Mouse (Mus musculus) liver, adult 2 months (tissue): ENCODE measurements at regions not wholly inside any gene's neighbourhood (a gene's known extent, or its start where the extent isn't known, plus 50 kb on each side); places are given as distances from the start of the nearest gene placed in this dataset.

Experiments
- DNase-seq: peaks from one replicate; pipeline ENCODE4 v3.0.0-alpha.2; 2011; ENCODE audit warnings: low read depth, low spot score; ENCODE audit errors: extremely low read depth
- H3K27ac ChIP-seq: fragments of 200-500 bp; replicated peaks from 2 replicates; pipeline ENCODE4 v1.5.1; 2012; ENCODE audit warnings: low read depth, mild to moderate bottlenecking, control low read depth, inconsistent platforms, low read length; ENCODE audit not compliant: insufficient read depth
- H3K27me3 ChIP-seq: fragments of 200-500 bp; 2 replicates; pipeline ENCODE4 v1.6.1; 2012; ENCODE audit warnings: mild to moderate bottlenecking, moderate library complexity, low read length, inconsistent platforms; ENCODE audit not compliant: control insufficient read depth, insufficient read depth
- H3K36me3 ChIP-seq: fragments of 200-500 bp; 2 replicates; pipeline ENCODE4 v1.6.1; 2012; ENCODE audit warnings: low read length, inconsistent platforms; ENCODE audit not compliant: control insufficient read depth, insufficient read depth
- H3K4me1 ChIP-seq: fragments of 200-500 bp; 2 replicates; pipeline ENCODE4 v1.6.1; 2011; ENCODE audit warnings: low read length; ENCODE audit not compliant: control insufficient read depth, insufficient read depth
- H3K4me3 ChIP-seq: fragments of 200-500 bp; 2 replicates; pipeline ENCODE4 v1.5.1; 2011; ENCODE audit warnings: low read depth, mild to moderate bottlenecking, control low read depth, low read length, moderate library complexity; ENCODE audit not compliant: insufficient read depth
- H3K79me2 ChIP-seq: fragments of 200-500 bp; 2 replicates; pipeline ENCODE4 v1.6.1; 2012; ENCODE audit warnings: inconsistent platforms, mild to moderate bottlenecking, low read length, moderate library complexity; ENCODE audit not compliant: control insufficient read depth, insufficient read depth
- H3K9ac ChIP-seq: fragments of 200-500 bp; 2 replicates; pipeline ENCODE4 v1.6.1; 2012; ENCODE audit warnings: low read depth, mild to moderate bottlenecking, control low read depth, inconsistent platforms, low read length
- CTCF ChIP-seq: fragments of 200-500 bp; IDR thresholded peaks from 2 replicates; pipeline ENCODE4 v1.5.1; 2011; ENCODE audit warnings: low read depth, low read length, control low read depth
- POLR2A ChIP-seq: fragments of 200-500 bp; IDR thresholded peaks from 2 replicates; pipeline ENCODE4 v1.6.1; 2011; ENCODE audit warnings: low read length, control low read depth; ENCODE audit not compliant: insufficient read depth; ENCODE audit errors: extremely low read depth
- WGBS: fragments of 180-500 bp; shearing (Covaris S2); methylation state at CpG from one replicate; pipeline ENCODE4 v1.1.7; 2018; 5-methylcytosine and 5-hydroxymethylcytosine counted together

GRCm38 (mm10) chr11:48067072-48067471, 78.3 kb upstream of the Sgcd start:
- Histone ChIP-seq H3K9ac (no peak overlapping the region), H3K27me3 (no peaks in the 10 kb centered on the region), H3K27ac (no peak overlapping the region), H3K36me3 (no peaks in the 10 kb centered on the region), H3K4me3 (no peak overlapping the region), H3K4me1 (no peaks in the 10 kb centered on the region; the same call in 1 of the 2 replicates), H3K79me2 (no peaks in the 10 kb centered on the region)
- no peak for TF ChIP-seq CTCF
- DNase-seq: peak; percentile 9
- WGBS: 43% methylated on average over 3 of the region's 3 CpGs

DNA sequence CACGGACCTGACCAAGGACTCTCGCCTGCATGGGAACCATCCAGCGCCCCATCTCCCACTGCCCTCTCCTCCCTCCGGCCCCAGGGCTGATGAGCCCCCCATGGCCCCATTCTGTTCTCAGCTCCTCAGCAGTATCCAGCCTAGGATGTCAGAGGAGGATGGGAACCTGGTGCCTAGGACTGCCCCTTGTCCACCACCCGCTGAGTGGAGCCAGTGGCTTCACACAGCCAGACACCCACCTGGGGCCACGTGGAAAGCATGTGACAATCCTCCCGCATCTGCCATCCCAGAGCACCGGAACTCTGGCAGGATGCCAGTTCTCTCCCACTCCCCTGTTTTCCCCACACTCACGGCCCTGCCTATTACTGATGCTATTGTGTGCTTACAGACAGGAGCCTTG, 75.0 kb upstream of the Sgcd start:
- Histone ChIP-seq H3K4me3 (no peak overlapping the region), H3K27me3 (no peaks in the 10 kb centered on the region), H3K79me2 (no peaks in the 10 kb centered on the region), H3K4me1 (no peaks in the 10 kb centered on the region), H3K9ac (no peak overlapping the region), H3K36me3 (no peaks in the 10 kb centered on the region), H3K27ac (no peak overlapping the region)
- TF ChIP-seq CTCF (no peak), POLR2A (no peak)
- WGBS: 81% methylated on average over 9 of the region's 9 CpGs
- no peak for DNase-seq

DNA sequence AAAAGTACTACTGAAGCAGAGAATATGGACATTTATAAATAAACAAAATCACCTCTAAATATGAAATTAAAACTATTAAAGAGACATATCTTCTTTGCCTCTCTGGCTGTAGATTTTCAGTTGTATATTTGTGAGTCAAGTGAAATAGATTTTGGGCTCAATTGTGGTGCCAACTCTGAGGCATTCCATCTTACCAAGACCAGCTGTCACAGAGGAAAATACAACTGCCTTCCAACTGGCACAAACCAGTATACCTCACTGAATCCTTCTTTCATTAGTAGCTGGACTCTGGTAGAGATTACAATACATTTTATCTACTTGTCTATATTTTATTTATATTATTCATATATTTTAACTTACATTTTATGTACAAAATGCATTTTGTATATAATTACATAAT, 72.7 kb upstream of the Sgcd start:
- no peak for DNase-seq
- Histone ChIP-seq H3K9ac (no peak overlapping the region), H3K79me2 (no peaks in the 10 kb centered on the region), H3K4me1 (no peaks in the 10 kb centered on the region), H3K36me3 (no peaks in the 10 kb centered on the region), H3K27me3 (no peaks in the 10 kb centered on the region), H3K4me3 (no peak overlapping the region), H3K27ac (no peak overlapping the region)
- TF ChIP-seq POLR2A: no peak
- no peak for TF ChIP-seq CTCF

DNA sequence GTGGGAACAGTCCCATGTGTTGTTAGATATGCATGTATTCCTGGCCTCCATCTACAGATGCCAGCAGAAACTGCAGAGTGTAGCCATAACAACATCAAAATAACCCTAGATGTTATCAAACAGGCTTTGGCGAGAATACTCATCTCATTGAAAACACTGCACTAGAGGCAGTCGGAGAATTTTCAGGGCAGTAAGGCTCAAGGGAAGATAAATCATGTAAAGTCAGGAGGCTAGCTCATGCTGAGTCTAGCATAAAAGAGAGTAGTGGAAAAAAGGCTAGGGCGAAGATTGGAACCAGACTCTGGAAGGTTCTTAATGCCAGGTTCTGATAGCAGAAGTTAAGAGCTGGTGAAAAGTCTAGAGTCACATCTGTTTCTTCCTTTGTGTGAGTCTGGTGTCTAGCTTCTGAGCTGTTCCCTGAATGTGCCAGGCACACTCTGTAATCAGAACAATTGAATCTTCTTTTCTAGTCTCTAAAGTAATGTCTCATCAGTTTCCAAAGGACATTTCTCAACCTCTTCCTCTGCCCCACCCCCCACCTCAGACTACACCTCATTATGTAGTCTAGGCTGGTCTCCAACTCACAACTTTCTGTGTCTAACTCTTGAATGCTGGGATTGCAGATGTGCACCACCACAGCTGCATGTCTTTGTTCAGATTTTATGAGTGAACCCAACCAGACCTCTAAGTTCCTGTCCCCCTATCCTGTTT, 62.5 kb upstream of the Sgcd start:
- Histone ChIP-seq H3K4me3 (no peak overlapping the region), H3K27me3 (no peaks in the 10 kb centered on the region), H3K36me3 (no peaks in the 10 kb centered on the region), H3K4me1 (no peaks in the 10 kb centered on the region), H3K27ac (no peak overlapping the region), H3K79me2 (no peaks in the 10 kb centered on the region), H3K9ac (no peak overlapping the region)
- WGBS: 83% methylated on average over 3 of the region's 3 CpGs
- DNase-seq: no peak
- TF ChIP-seq POLR2A (no peak), CTCF (no peak)

- Histone ChIP-seq H3K4me1 (no peaks in the 10 kb centered on the region), H3K4me3 (no peak overlapping the region), H3K27me3 (no peaks in the 10 kb centered on the region), H3K36me3 (no peaks in the 10 kb centered on the region), H3K27ac (no peak overlapping the region), H3K9ac (no peak overlapping the region), H3K79me2 (no peaks in the 10 kb centered on the region)
- TF ChIP-seq POLR2A (no peak), CTCF (no peak)
- WGBS: 82% methylated on average over 1 of the region's 1 CpGs
- no peak for DNase-seq
Observed at GRCm38 (mm10) chr11:48048311-48048710, 59.5 kb upstream of the Sgcd start.
